Mouse (Mus musculus) cerebellum, adult 9-11 months (tissue): ENCODE measurements around the gene Mc3r.

ENCODE experiments used
- DNase-seq: peaks from one replicate; pipeline ENCODE4 v3.0.0; 2022

Gene Mc3r

DNA sequence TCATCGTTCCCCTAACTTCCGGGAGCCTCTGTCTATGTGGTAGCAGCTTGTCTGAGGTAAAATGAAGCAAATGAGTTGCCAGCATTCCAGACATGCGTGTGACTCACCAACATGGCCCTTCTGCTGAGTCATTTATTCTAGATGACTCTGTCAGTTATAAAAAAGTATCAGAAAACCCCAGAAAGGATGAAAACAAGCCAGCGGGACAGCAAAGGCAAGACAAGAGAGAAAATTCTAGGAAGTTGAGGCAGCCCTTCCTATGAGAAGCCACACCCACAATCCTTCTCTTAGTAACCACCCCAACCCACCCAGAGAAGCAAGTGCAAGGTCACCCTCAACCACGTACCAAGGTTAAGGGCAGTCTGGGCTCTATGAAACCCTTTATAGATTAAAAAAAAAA is 8.7 kb downstream of the Mc3r start:
- DNase-seq = no peak

DNA sequence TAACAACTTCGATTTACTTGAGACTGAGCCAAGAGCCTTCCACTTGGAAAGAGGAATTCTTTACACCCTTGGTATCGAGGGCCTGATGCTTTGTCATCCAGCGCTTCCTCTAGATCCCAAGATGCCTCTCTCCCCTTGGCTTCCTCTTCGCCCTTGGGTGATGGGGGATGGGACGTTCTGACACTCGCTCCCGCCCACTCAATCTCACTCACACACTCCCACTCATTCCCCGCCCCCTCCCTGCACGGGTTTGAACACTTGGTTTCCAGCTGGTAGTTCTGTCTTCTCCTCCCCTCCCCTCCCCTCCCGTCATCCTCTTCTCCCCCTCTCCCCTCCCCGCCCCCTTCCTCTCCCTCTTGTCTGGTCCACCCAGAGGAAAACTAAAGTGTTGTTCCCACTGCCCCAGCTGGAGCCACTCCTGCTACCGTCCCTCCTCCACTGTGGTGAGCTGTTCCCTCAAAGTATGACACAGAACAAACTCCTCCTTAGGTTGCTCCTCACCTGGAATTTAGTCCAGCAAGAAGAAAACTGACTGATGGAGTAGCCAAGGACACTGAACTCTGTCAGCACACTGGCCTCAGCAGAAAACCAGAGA is 9.3 kb downstream of the Mc3r start:
- DNase-seq = no peak

DNA sequence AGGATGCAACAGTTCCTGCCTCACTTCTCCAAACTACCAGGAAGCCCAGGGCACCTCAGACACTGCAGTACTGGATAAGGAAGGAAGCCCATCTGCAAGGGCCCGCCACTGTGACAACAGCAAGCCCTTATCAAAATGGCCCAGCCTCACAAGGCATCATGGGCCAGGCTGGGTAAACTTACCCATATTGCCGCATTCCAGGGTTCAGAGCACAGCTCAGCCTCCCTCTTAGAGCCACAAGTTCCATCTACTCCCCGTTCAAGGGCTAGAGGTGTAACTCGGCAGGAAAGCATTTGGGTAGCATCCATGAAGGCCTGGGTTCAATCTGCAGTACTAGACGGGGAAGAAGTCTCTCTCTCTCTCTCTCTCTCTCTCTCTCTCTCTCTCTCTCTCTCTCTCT is 11.8 kb downstream of the Mc3r start:
- no peak for DNase-seq

DNA sequence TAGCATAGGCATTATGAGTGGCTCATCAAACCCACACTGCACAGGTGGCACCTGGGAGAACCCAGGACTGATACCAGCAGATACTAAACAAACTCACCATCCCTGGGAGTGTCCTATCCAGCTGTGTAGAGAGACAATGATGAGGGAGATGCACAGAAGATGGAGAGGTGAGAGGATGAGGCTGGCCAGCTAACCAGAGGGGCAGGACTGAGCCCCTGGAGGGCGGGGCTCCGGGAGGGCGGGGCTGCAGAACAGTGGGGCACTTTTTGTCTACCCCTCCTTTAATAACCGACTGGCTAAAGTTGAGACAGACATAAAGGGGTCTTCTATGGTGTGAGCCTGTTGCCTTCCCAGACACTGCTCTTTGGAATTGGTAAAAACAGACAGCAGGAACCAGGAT is 13.1 kb downstream of the Mc3r start:
- no peak for DNase-seq

DNA sequence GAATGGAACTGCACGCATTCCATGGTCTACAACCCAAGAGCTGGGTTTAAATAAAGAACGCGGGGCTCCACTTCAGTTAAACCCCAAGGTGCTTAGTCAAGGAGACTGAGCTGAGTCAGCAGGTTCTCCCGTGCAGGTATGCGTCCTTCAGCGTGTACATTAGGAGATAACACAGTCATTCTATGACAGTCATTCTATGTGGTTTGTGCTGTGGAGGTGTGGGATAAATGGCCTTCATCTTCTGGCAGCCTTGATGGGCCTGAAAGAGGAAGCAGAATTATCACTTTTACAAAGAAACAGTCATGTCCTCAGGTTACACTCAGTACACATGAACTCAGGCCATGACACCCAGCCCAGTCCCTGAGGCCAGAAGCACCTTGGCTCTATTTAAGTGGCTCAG is 14.9 kb downstream of the Mc3r start:
- no peak for DNase-seq

DNA sequence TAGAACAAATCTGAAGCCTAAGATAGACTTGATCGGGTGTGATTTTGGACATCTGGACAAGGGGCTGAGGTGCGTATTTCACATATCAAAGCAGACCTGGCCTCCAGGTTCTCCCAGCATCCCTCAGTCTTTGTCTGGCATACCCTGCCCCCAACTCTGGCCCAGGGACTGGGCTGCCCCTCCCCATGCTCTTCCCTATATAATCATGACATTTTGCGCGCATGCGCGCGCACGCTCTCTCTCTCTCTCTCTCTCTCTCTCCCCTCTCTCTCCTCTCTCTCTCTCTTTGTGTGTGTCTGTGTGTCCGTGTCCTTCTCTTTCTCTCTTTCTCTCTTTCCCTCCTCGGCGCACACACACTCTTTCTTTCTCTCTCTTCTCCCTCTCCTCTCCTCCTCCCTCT is 21.6 kb downstream of the Mc3r start:
- no peak for DNase-seq

DNA sequence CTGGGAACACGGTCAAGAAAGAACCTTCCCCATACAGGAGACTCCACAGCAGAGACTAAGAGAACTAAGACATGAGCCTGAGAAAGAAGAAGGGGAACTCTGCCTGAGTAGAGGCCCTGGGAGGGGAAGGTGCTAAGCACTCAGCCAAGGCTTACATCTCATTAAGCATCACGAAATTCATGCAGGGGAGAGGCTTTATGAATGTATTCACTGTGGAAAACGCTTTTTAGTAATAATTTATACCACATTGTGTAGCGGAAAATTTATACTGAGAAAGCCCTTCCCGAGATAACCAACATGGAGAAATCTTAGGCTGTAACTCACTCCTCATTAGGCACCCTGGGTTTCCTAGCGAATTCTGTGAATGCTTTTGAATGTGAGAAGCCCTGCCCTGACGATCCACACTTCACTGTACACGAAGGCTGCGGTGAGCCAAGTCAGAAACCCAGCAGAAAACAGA is 22.2 kb downstream of the Mc3r start:
- no peak for DNase-seq

DNA sequence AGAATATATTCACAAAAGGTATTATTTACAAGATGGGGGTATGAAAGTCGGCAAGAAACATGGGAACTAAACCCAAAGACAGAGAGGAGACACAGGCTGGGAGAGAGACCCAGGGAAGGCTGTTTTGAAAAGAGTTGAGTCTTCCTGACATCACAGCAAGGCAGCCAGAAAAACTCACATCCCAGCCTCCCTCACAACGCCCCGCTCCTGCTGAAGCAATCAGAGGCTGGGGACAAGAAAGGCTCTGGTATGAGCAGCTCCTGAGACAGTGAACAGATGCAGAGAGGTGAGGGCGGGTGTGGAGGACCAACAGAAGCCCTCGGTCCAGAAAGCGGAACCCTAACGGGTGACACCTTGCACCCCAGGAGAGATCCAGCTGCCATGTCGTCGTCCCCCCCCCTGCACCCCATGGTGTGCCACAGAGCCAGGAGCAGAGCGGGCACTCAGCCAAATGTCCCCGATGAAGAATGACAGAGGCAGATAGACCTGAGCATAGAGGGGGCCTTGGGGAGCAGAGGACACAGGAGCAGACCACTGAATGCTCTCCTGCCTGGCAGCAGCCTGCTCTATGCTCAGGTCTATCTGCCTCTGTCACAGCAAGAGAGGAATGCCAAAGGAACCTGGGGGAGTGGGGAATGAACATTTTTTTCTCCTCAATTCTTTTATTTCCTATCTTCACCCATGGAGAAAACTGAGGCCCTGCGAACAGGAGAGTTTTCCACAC is 22.8 kb downstream of the Mc3r start:
- DNase-seq = no peak

DNA sequence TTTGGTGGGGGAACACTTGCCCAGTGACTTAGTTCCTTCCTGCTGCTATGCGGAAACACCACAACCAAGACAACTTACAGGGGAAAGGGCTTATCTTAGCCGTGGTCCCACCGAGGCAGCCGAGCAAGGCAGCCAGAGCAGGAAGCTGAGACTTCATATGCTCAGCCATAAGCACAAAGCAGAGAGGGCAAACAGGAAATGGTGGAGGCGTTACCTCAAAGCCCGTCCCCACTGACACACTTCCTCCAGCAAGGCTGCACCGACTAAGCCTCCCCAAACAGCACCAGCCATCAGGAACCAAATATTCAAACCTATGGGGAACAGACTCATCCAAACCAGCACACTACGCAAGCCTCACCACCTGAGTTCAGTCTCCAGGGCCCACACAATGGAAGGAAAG is 26.4 kb downstream of the Mc3r start:
- no peak for DNase-seq

DNA sequence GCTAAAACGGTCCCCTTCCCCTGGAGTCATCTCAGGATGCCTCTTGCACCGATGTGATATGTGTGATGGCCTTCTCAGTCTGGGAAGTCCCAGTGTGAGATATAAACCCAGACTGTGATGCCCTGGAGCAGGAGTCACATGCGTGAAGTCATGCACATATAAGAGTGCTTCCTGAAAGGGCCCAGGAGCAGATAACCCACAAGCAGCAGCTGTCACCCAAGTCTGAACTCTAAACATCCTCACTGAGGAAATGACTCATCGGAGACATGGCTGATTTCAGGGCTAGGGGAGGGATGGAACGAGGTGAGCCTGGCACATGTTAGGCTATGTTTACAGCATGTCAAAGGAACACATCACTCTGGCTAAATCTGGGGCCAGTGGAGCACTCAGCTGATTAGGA is 27.9 kb downstream of the Mc3r start:
- no peak for DNase-seq

DNA sequence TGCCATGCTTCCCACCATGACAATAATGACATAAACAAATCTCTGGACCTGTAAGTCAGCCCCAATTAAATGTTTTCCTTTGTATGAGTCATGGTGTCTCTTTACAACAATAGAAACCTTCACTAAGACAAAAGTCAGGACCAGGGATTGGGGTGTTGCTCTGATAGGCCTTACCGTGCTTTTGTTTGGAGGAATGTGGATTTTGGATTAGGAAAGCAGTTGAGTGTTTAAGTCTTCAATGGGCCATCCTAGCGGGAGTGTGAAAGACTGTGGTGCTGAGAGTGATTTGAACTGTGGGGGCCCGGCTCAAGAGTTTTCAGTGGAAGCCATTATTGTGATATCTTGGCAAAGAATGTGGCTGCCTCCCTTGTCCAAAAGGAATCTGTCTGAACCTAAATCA is 30.7 kb downstream of the Mc3r start:
- DNase-seq = no peak

DNA sequence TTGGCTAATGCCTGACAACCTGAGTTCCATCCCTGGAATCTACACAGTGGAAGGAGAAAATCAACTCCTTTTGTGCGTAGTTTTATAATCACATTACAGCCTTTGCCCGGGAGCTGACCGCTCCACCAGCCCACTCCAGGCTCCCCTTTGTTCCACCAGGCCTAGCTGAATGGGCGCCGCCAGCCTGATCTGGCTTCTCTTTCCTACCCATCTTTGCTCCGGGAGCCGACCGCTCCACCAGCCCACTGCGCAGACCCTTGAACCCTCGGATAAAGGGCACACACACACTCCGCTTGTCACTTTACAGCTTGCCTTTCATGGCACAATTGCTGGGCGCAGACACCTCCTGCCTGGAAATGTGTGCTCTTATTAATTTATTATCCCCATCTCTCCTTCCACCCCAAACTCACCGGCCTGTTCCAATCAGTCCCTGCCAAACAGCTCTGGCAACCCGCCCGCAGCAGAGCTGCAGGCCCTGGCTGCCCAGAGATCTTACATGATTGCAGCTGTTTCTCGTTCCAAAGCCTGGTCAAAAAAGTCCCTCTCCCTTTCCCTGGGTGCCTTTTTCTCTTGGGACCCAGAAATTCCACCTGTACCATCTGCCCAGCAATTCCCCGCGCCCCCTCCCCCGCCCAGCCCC is 33.9 kb downstream of the Mc3r start:
- DNase-seq = peak; percentile 2

DNA sequence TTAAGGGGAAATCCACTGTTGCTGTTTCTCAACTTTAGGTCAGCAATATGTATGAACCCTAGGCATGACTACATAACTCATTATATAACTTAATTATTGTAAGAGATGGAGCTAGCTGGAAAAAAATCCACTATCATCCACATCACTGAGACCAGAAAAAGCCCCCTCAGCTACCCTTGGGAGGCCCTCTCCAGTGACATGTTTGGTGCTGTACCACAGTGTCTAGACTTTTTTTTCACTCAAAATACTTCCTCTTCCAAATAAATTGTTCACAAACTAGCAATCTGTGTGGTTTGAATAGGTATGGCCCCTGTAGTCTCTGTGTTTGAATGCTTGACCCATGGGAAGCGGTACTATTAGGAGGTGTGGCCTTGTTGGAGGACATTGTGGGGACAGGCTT is 39.4 kb downstream of the Mc3r start:
- DNase-seq = no peak

DNA sequence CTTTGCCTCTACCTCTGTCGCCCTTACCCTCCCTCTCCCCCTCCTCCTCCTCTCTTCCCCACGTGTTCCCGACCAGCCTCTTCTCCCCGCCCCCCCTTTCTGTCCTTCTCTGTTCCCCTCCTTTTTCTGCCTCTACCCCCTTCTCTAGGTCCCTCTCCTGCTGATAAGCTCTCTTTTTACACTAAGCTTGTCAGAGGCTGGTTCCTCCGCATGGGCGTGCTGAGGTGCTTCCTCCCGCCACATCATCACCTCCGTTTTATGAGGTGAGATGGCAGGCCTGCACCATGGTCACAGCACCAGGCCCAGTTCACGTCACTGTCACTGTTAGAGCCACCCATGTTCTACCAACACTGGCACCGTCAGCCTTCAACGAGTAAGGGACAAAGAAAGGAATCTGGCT is 40.7 kb downstream of the Mc3r start:
- no peak for DNase-seq

DNA sequence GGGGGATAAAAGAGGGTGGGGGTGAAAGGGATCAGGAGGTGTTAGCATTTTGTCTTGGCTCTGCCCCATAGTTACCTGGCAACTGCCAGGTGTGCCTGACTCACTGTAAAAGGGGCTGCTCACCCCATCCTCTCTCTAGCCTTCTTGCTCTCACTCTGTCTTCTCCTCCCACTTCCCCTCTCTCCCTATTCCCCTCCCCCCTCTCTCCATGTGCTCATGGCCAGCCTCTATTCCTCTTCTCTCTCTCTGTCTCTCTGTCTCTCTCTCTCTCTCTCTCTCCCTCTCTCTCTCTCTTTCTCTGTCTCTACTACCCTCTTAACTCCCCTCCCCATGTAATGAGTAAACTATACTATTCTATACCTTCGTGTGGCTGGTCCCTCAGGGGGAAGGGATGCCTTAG is 41.3 kb downstream of the Mc3r start:
- DNase-seq = no peak

DNA sequence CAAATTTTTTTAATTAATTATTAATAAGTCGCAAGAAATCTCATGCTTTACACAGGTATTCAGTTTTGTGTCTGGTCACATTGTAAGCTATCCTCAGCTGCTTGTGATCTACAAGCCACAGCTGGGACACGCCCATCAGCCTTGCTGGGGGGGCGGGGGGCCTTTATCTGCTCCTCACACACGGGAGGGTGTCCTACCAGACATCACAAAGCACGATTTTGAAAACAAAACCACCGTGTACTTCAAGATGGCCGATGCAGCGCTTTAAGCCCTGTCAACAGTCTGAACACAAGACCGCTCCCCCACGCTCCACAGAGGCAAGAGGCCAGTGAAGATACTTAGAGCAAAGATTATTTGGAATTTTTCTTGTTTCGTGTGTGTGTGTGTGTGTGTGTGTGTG is 42.2 kb downstream of the Mc3r start:
- no peak for DNase-seq

DNA sequence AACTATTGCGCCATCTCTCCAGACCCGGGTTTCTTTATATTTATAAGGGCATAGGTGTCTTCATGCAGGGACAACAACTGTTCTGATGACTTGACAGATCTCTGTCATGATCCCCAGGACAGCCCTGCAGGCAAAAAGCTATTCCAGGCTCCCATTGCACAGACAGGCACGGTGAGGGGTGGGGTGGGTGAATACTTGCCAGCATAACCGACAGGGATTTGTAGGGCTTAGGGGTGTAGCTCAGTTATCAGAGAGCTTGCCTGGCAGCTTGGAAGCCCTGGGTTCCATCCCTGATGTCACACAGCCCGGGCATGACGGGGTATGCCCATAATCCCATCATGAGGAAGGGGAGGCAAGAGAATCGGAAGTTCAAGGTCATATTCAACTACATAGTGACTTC is 42.7 kb downstream of the Mc3r start:
- no peak for DNase-seq

DNA sequence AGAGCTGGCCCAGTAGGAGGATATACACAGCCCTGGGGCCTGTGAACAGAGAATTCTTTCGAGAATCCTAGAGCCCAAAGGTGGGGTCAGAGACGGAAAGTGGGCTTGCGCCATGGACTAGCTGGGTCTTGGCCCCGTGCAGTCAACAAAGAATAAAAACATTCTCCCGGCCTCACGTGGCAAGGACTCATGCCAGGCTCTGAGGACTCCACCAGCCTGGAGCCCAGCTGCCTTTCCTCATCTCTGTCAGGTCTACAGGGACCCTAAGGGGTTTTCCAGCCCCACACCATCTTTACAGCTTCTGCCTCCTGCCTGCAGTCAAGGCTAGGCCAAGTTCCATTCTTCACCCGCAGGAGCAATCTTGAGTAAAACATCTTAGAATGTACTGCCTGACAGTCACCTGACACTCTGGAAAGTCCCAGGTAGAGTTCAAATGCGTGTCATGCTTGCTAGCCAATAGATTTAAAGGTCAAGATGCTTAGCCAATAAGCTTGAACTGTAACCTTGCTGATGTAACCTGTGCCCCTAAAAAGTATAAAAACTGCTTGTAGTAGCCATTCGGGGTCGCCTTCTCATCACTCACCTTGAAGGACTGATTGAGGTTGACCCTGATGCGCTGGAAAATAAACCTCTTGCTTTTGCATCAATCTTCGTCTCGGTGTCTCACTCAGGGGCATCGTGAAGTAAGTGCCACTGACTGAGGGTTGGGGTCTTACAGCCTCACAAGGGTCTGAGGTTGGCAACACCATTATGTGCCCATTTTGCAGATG is 43.6 kb downstream of the Mc3r start:
- DNase-seq = no peak

DNA sequence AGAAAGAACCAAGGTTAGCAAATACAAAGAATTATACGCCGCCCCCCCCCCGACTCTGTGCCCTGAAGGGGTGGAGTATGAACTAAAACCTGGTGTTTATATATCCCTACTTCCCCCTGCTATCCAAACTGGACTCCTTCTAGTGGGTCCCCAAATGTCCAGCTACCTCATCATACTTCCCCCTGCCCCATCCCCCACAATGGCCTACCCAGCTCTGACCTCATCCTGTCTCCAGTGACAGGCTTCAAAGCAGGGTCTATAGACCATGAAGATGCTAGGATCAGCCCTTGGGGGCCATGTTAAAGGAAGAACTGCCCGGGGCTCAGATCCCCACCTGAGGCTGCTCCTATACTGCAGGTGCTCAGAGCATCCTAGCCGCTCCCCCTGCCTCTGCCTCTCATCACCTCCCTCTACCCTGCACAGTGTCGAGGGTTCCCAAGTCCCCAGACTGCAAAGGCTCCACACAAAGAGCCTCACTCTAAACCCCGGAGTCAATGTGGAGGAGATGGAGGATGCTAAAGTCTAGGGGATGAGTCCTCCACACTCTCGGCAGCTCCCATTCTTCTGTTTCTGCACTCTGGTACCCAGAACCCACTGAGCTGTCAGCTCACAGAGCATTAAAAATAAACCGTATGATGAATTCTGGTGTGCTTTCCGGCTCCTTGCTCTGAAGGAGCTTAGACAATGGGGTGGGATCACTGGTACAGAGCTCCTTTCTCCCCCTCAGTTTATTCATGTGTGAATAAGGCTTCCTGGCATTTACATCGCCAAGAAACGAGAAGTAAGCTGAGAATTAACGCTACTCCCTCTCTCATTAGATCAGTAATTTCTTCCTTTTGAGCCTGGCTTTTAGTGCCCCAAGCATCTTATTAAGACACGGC is 44.5 kb downstream of the Mc3r start:
- no peak for DNase-seq

DNA sequence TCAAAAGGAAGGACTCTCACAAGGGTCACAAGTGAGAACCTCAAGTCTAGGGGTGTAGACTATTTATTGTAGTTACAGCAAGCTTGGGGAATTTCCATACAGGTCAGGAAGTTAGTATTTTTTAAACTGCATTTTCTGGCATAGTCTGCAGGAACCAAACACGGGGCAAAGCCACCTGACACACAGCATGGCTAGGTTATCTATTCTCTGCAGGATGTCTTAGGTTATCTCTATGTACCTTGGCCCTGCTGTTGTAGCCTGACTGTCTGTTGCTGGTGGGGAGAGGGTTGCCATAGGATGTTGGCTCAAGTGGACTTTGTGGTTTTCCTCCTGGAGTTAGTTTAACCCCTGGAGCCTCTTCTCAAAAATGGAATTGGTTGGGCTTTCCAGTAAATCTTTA is 49.8 kb downstream of the Mc3r start:
- DNase-seq = no peak

DNA sequence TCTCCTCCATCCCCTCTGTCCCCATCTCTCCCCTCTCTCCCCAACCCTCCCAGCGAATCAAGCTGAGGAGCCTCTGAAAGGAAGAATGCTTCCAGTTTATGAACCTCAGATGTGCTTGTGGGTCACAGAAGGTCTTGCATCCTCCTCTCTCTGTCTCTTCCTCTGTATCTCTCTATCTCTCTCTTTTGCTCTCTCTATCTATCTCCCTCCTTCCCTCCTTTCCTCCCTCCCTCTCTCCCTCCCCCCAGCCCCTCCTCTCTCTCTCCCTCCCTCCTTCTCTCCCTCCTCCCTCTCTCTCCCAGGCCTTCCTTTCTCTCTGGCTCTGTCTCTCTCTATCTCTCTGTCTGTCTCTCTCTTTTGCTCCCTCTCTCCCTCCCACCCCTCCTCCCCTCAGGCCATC is 50.2 kb downstream of the Mc3r start:
- DNase-seq = no peak

DNA sequence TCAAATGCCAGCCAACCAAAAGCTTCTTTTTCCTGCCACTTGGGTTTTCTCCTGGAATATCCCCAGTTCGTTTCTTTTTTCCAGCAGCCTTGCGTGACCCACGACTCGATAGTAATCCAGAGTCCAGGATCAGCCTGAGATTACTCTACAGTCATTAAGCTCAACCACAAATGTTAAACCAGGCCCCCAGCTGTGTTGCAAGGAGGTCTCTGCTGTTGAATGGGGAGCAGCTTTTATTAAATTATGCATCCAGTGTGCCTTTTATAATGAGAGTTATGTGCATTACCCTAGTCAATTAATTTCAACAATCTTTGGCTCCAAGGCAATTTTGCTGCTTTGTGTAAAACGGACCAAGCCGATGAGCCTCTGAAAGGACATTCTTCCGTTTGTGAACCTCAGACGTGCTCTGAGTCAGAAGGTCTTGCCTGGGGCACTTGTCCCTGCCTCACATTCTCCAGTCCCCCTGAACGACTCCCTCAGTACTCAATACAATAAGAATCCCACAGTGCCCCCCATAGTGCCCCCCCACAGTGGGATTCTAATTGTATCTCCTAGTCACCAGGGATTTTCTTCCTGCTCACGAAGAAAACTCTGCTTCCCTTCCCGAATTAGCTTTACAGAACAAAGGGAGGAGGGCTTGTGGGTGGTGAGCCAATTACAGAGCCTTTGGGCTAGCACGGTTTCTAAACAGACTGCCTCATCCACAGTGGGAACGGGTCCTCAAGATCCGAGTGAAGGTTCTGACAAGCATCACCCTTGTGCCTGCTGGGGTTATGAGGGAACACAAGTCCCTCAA is 51.0 kb downstream of the Mc3r start:
- DNase-seq = no peak
